Mouse (Mus musculus): ENCODE measurements around the gene Slpi. TPM values are rescaled to one million over a fixed set of nuclear protein-coding genes. Genes with fewer than 3 reads are reported as not detected.

Gene Slpi
- 11.4 TPM for polyA plus RNA-seq (2012; fragmentation: generic; extraction: Trizol)
- long read RNA-seq, experiment 1, transcript Slpi-201 (4 exons, 876 nt), result major isoform, 6 of 7 reads
- long read RNA-seq, experiment 1, partial matches to known transcripts, result 1 of 7 reads
- long read RNA-seq, experiment 1, other reads (novel, unspliced or antisense), result 0 of 7 reads
- long read RNA-seq, experiment 2, result 0 reads

DNA sequence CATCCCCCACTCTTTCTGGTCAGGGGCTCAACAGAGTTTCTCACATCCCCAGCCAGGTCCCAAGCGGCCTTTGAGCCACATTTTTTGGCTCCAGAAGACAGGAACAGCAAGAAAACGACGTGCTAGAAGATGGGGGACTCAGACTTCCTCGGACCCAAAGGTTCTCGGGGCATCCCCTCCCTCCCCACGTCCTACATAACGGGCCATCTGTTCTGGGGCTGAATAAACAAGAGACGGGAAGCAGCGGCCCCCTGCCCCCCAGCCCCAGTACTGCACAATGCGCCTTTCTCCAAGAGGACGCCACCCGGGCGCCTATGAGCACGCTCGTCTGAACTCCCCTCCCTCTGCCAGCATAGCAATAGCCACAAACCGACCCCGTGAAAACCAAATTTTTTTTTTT is at the start of gene Slpi:
TSS of gene Slpi (minus strand) at position 76 of the 400 bp plus-strand sequence.
- H3K79me2 ChIP-seq (ENCODE audit: control insufficient read depth, insufficient read depth), result no peaks in the 10 kb centered on the region
- H3K4me3 ChIP-seq (ENCODE audit: insufficient read depth, poor library complexity, severe bottlenecking), result no peak within 1 kb of the TSS
- H3K36me3 ChIP-seq (ENCODE audit: control insufficient read depth, insufficient read depth), result no peaks in the 10 kb centered on the region
- no peaks in the 10 kb centered on the region for H3K27me3 ChIP-seq (ENCODE audit: control insufficient read depth, insufficient read depth, insufficient read length)
- H3K79me3 ChIP-seq (ENCODE audit: low read depth), result no peaks in the 10 kb centered on the region
- TF ChIP-seq CEBPB (IDR thresholded peaks at IDR 0.05; ENCODE audit: low read depth) (no peak), MAX (IDR thresholded peaks at IDR 0.05) (no peak), MYOD1 (IDR thresholded peaks at IDR 0.05; ENCODE audit: control insufficient read depth, insufficient read length, low read depth) (no peak), USF1 (IDR thresholded peaks at IDR 0.05; ENCODE audit: low read depth) (no peak), CTCF (IDR thresholded peaks at IDR 0.05; ENCODE audit: control insufficient read depth, insufficient read depth, insufficient read length) (no peak), FOSL1 (IDR thresholded peaks at IDR 0.05; ENCODE audit: insufficient read depth, low read length, poor library complexity, severe bottlenecking) (no peak), MYOG (IDR thresholded peaks at IDR 0.05; ENCODE audit: control insufficient read depth, extremely low read depth, insufficient read length) (no peak)
- H3ac ChIP-seq (ENCODE audit: control insufficient read depth, insufficient read length, low read depth), result peak within 1 kb of the TSS; percentile 31

DNA sequence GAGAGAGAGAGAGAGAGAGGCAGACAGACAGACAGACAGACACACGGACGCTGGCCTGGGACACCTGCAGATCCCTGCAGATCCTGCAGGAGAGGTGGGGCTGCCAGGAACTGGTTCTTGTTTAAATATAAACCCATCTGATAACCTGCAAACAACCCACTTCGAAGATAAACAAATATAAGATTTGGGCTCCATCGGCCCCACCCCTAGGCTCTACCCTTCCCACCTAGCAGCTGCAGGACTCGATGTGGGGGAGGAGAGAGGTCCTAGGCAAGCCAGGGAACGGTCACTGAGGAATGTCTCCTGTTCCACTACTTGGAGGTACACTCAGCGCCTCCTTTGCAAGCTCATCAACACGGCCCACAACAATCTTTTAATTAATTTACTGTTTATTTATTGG is 49.4 kb upstream of the Slpi start:
- no peaks in the 10 kb centered on the region for H3K27me3 ChIP-seq (ENCODE audit: control insufficient read depth, insufficient read depth, insufficient read length)
- H3K79me3 ChIP-seq (ENCODE audit: low read depth), result peaks cover 92% of the 10 kb centered on the region
- TF ChIP-seq CTCF (IDR thresholded peaks at IDR 0.05; ENCODE audit: control insufficient read depth, insufficient read depth, insufficient read length), result no peak
- TF ChIP-seq FOSL1 (IDR thresholded peaks at IDR 0.05; ENCODE audit: insufficient read depth, low read length, poor library complexity, severe bottlenecking), result no peak
- no peak for TF ChIP-seq MYOG (IDR thresholded peaks at IDR 0.05; ENCODE audit: control insufficient read depth, extremely low read depth, insufficient read length)
- no peak for TF ChIP-seq CEBPB (IDR thresholded peaks at IDR 0.05; ENCODE audit: low read depth)
- no peak for TF ChIP-seq USF1 (IDR thresholded peaks at IDR 0.05; ENCODE audit: low read depth)
- no peak for TF ChIP-seq MAX (IDR thresholded peaks at IDR 0.05)
- TF ChIP-seq MYOD1 (IDR thresholded peaks at IDR 0.05; ENCODE audit: control insufficient read depth, insufficient read length, low read depth), result no peak
- peaks cover 98% of the 10 kb centered on the region for H3K79me2 ChIP-seq (ENCODE audit: control insufficient read depth, insufficient read depth)
- H3K36me3 ChIP-seq (ENCODE audit: control insufficient read depth, insufficient read depth), result peaks cover 15% of the 10 kb centered on the region
- H3ac ChIP-seq (ENCODE audit: control insufficient read depth, insufficient read length, low read depth), result no peak overlapping the region
- no peak overlapping the region for H3K4me3 ChIP-seq (ENCODE audit: insufficient read depth, poor library complexity, severe bottlenecking)

DNA sequence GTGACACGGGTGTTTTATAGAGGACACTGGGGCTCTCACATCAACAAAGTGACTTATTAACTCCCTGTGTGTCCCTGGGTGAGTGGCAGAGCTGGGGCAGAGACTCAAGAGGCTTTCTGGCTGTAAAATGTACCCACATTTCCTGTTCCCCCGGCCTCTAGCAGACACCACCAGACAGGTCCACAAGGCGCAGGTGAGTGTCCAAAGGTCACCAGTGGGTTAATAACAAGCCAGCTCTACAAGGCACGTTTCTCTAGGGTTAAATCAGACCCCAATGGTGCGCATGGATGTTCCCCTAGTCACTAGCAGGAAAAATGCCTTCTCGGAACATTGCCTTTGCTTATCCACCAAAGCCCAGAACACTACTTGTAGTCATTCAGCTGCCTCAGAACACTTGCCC is 48.8 kb upstream of the Slpi start:
- TF ChIP-seq USF1 (IDR thresholded peaks at IDR 0.05; ENCODE audit: low read depth) (no peak), CTCF (IDR thresholded peaks at IDR 0.05; ENCODE audit: control insufficient read depth, insufficient read depth, insufficient read length) (no peak), MYOD1 (IDR thresholded peaks at IDR 0.05; ENCODE audit: control insufficient read depth, insufficient read length, low read depth) (no peak), MYOG (IDR thresholded peaks at IDR 0.05; ENCODE audit: control insufficient read depth, extremely low read depth, insufficient read length) (no peak), MAX (IDR thresholded peaks at IDR 0.05) (no peak), CEBPB (IDR thresholded peaks at IDR 0.05; ENCODE audit: low read depth) (no peak), FOSL1 (IDR thresholded peaks at IDR 0.05; ENCODE audit: insufficient read depth, low read length, poor library complexity, severe bottlenecking) (no peak)
- Histone ChIP-seq H3ac (ENCODE audit: control insufficient read depth, insufficient read length, low read depth) (no peak overlapping the region), H3K79me2 (ENCODE audit: control insufficient read depth, insufficient read depth) (peaks cover 96% of the 10 kb centered on the region)

DNA sequence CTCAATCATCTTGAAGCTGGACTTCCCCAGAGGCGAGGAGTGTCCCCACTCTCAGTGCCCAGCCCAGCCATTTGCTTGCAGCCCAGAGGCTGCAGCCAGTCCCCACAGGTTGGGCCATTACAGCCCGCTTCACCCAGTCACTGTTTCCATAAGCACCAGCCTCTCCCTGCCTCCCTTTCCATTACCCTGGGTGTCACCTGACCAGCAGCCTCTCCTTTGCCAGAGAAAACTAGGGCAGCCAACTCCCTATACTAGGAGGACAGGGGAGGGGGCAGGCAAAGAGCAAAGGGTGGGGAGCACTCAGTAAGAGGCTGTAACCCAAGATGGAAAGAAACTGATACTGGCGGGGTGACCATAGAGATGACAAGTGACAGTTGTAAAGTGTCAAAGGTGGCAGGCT is 48.1 kb upstream of the Slpi start:
- Histone ChIP-seq H3K79me2 (ENCODE audit: control insufficient read depth, insufficient read depth) (peaks cover 94% of the 10 kb centered on the region), H3K36me3 (ENCODE audit: control insufficient read depth, insufficient read depth) (peaks cover 15% of the 10 kb centered on the region), H3K27me3 (ENCODE audit: control insufficient read depth, insufficient read depth, insufficient read length) (no peaks in the 10 kb centered on the region), H3K4me3 (ENCODE audit: insufficient read depth, poor library complexity, severe bottlenecking) (no peak overlapping the region), H3K79me3 (ENCODE audit: low read depth) (peaks cover 82% of the 10 kb centered on the region), H3ac (ENCODE audit: control insufficient read depth, insufficient read length, low read depth) (no peak overlapping the region)
- TF ChIP-seq MAX (IDR thresholded peaks at IDR 0.05), result no peak
- peak; percentile 24 for TF ChIP-seq USF1 (IDR thresholded peaks at IDR 0.05; ENCODE audit: low read depth)

More for the DNA sequence above, 48.8 kb upstream of the Slpi start:
- no peak overlapping the region for H3K4me3 ChIP-seq (ENCODE audit: insufficient read depth, poor library complexity, severe bottlenecking)
- H3K27me3 ChIP-seq (ENCODE audit: control insufficient read depth, insufficient read depth, insufficient read length), result no peaks in the 10 kb centered on the region
- H3K79me3 ChIP-seq (ENCODE audit: low read depth), result peaks cover 90% of the 10 kb centered on the region
- peaks cover 15% of the 10 kb centered on the region for H3K36me3 ChIP-seq (ENCODE audit: control insufficient read depth, insufficient read depth)

DNA sequence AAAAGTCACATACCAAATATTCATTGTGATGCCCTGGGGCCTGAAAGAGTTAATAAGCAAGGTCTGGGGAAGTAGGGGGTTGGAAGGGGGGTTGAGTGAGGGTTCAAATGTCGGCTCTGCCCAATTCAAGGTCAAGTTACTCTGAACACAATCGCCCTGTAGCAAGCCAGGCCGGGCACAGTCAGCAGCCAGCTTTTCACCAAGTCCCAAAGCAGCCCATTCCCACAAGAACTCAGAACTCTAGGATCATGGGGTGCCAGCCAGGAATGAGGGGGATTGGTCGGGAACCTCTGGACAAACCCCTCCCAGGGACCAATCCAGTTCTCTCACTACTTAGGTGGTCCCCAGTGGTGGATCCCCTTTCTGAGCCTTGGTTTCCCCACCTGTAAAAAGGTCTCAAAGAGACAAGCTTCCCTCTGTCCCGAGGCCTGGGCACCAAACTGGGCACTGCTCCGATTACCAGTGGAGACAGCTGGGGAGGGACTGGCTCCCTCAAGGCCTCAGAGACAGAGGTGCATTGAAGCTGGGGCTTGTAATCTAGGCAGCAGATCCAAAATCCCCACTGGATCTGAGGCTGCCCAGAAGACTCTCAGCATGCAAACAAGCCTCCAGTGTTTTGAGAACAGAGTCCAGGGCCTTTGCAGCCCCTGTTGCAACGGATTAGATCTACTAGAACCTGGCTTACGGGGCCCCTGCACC is 47.5 kb upstream of the Slpi start:
- Histone ChIP-seq H3K79me3 (ENCODE audit: low read depth) (peaks cover 77% of the 10 kb centered on the region), H3ac (ENCODE audit: control insufficient read depth, insufficient read length, low read depth) (no peak overlapping the region), H3K4me3 (ENCODE audit: insufficient read depth, poor library complexity, severe bottlenecking) (no peak overlapping the region), H3K36me3 (ENCODE audit: control insufficient read depth, insufficient read depth) (peaks cover 15% of the 10 kb centered on the region), H3K79me2 (ENCODE audit: control insufficient read depth, insufficient read depth) (peaks cover 94% of the 10 kb centered on the region), H3K27me3 (ENCODE audit: control insufficient read depth, insufficient read depth, insufficient read length) (no peaks in the 10 kb centered on the region)
- TF ChIP-seq CEBPB (IDR thresholded peaks at IDR 0.05; ENCODE audit: low read depth) (no peak), MAX (IDR thresholded peaks at IDR 0.05) (no peak), USF1 (IDR thresholded peaks at IDR 0.05; ENCODE audit: low read depth) (no peak), CTCF (IDR thresholded peaks at IDR 0.05; ENCODE audit: control insufficient read depth, insufficient read depth, insufficient read length) (no peak), MYOG (IDR thresholded peaks at IDR 0.05; ENCODE audit: control insufficient read depth, extremely low read depth, insufficient read length) (no peak), MYOD1 (IDR thresholded peaks at IDR 0.05; ENCODE audit: control insufficient read depth, insufficient read length, low read depth) (no peak), FOSL1 (IDR thresholded peaks at IDR 0.05; ENCODE audit: insufficient read depth, low read length, poor library complexity, severe bottlenecking) (no peak)
